Mouse (Mus musculus) forebrain, embryonic 15.5 days (tissue): ENCODE measurements around the gene Macrod2. TPM values are rescaled to one million over a fixed set of nuclear protein-coding genes. Genes with fewer than 3 reads are reported as not detected.

Experiments used
- ATAC-seq: fragments of 200-750 bp; cut with Nextera tagmentation; replicated peaks from 2 replicates; pipeline ENCODE4 v1.8.0; 2017; ENCODE audit warnings: mild to moderate bottlenecking, moderate TSS enrichment, moderate library complexity
- H3K27ac ChIP-seq: fragments of 300-500 bp; sonication (generic); replicated peaks from 2 replicates; pipeline ENCODE4 v1.5.1; 2015; ENCODE audit warnings: mild to moderate bottlenecking, inconsistent platforms
- H3K27me3 ChIP-seq: fragments of 300-500 bp; sonication (generic); 2 replicates; pipeline ENCODE4 v1.6.1; 2015; ENCODE audit warnings: inconsistent platforms
- H3K36me3 ChIP-seq: fragments of 300-500 bp; sonication (generic); 2 replicates; pipeline ENCODE4 v1.6.1; 2015; ENCODE audit warnings: mild to moderate bottlenecking, inconsistent platforms
- H3K4me1 ChIP-seq: fragments of 300-500 bp; sonication (generic); 2 replicates; pipeline ENCODE4 v1.6.1; 2015; ENCODE audit warnings: inconsistent platforms
- H3K4me2 ChIP-seq: fragments of 300-500 bp; sonication (generic); replicated peaks from 2 replicates; pipeline ENCODE4 v1.6.1; 2015; ENCODE audit warnings: mild to moderate bottlenecking, inconsistent platforms
- H3K4me3 ChIP-seq: fragments of 300-500 bp; sonication (generic); 2 replicates; pipeline ENCODE4 v1.5.1; 2015; ENCODE audit warnings: mild to moderate bottlenecking, inconsistent platforms
- H3K9ac ChIP-seq: fragments of 300-500 bp; sonication (generic); replicated peaks from 2 replicates; pipeline ENCODE4 v1.6.1; 2015; ENCODE audit warnings: mild to moderate bottlenecking, inconsistent platforms
- H3K9me3 ChIP-seq: fragments of 300-500 bp; sonication (generic); 2 replicates; pipeline ENCODE4 v1.6.1; 2016; ENCODE audit warnings: inconsistent platforms
- WGBS: fragments of 180-500 bp; shearing (Covaris S2); methylation state at CpG from one replicate; pipeline ENCODE4 v1.1.7; 2015; ENCODE audit warnings: mixed read lengths; 5-methylcytosine and 5-hydroxymethylcytosine counted together
- polyA plus RNA-seq: library from polyadenylated mRNA; unstranded; fragments of >200 nt; fragmentation: Nextera tagmentation; extraction: Ambion mirVana; gene quantifications from 2 replicates; pipeline ENCODE4 v1.2.1, GENCODE M21; 2015

Gene Macrod2
- polyA plus RNA-seq, 1 experiment from 2014 or later, result 93.1 TPM

DNA sequence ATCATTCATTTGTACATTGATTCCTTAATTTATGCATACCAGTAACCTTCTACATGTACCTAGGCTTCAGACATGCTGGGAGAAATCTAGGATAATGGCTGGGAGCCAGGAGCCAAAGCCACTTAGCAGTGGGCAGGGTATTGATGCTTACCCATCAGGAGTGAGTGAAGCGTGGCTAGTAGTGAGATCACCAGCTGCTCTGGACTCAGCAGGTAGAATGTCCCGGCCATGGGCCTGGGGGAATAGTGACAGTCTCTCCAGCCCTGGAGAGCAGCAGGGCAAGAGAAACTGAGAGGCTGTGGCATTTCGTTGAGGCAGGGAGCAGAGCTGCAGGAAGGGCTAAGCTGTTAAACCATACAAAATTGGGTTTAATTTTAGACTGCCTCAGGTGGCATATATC is 435.0 kb downstream of the Macrod2 start:
- Histone ChIP-seq H3K9me3 (no peaks in the 10 kb centered on the region), H3K36me3 (no peaks in the 10 kb centered on the region), H3K27ac (no peak overlapping the region), H3K4me3 (no peak overlapping the region), H3K27me3 (no peaks in the 10 kb centered on the region), H3K4me2 (no peak overlapping the region), H3K4me1 (no peaks in the 10 kb centered on the region), H3K9ac (no peak overlapping the region)
- 51% methylated on average over 3 of the region's 3 CpGs for WGBS
- no peak for ATAC-seq

DNA sequence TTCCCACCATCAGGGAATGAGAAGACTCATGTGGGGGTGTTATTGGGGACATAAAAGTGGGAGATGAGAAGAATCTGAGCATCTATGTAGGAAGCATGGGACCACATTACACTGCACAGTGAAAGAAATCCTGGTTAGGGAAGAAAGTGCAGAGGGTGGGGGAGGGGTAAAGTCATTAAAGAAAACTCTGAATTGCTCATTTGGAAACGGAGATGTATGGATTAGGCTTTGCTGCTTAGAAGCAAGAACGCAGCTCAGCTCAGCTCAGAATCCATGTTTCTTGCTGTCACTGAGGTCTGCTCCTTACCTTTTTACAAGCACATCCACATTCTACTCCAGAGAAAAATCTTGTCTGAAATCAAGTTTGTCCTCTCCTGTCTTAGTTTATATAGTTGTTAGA is 444.3 kb downstream of the Macrod2 start:
- Histone ChIP-seq H3K4me3 (no peak overlapping the region), H3K4me2 (0 out of 2 replicates have a peak overlapping the region, but pooled peaks have one; percentile 9), H3K9ac (no peak overlapping the region), H3K9me3 (no peaks in the 10 kb centered on the region), H3K27me3 (no peaks in the 10 kb centered on the region), H3K27ac (no peak overlapping the region), H3K36me3 (no peaks in the 10 kb centered on the region), H3K4me1 (peaks cover 16% of the 10 kb centered on the region)
- WGBS, result 2% methylated on average over 2 of the region's 2 CpGs
- ATAC-seq, result 0 out of 2 replicates have a peak, but pooled peaks have one; percentile 11

DNA sequence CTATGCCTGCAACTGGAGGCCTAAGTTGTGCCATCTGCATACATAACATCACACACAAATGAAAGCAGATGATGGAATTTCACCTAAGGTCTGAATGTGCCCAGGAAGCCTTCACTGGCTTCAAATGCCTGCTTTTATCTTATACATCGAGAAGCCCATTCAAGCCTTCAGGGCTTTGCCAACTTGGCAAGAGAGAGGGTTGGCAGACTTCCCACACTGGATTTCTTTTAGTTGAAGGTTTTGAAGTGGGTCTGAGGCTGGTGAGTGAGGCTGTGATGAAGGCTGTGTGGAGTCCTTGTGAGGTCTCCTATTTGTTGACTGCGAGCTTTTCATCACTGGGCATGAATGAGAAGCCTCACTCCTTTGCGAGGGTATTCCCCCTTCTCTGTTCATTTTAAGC is 444.8 kb downstream of the Macrod2 start:
- H3K4me1 ChIP-seq, result peaks cover 16% of the 10 kb centered on the region
- 3% methylated on average over 3 of the region's 3 CpGs for WGBS
- H3K9me3 ChIP-seq, result no peaks in the 10 kb centered on the region
- ATAC-seq, result peak; percentile 95
- 0 out of 2 replicates have a peak overlapping the region, but pooled peaks have one; percentile 9 for H3K4me2 ChIP-seq
- H3K27ac ChIP-seq, result no peak overlapping the region
- no peaks in the 10 kb centered on the region for H3K27me3 ChIP-seq
- H3K9ac ChIP-seq, result no peak overlapping the region
- no peaks in the 10 kb centered on the region for H3K36me3 ChIP-seq
- no peak overlapping the region for H3K4me3 ChIP-seq

DNA sequence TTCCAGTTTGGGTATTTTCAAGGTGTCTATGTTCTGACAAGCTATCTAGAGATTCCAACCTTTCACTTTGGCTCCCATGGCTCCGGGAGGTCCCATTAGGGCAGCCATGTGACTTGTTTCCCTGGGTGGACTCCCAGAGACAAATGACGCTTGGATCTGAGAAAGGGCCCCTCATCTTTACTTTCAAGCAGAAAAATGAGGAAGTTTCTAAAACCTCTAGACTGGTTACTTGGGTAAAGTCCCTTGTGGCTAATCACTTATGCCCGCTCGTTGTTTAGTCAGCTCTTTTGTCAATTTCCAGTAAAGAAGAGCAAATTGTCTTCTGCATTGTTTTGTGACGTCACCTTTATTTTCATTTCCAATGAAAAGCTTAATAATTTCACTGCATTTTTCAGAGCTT is 448.9 kb downstream of the Macrod2 start:
- Histone ChIP-seq H3K9ac (no peak overlapping the region), H3K27ac (no peak overlapping the region), H3K27me3 (no peaks in the 10 kb centered on the region), H3K9me3 (no peaks in the 10 kb centered on the region), H3K4me3 (no peak overlapping the region), H3K4me1 (peaks cover 16% of the 10 kb centered on the region), H3K4me2 (no peak overlapping the region), H3K36me3 (no peaks in the 10 kb centered on the region)
- ATAC-seq, result no peak
- WGBS, result 81% methylated on average over 5 of the region's 5 CpGs

DNA sequence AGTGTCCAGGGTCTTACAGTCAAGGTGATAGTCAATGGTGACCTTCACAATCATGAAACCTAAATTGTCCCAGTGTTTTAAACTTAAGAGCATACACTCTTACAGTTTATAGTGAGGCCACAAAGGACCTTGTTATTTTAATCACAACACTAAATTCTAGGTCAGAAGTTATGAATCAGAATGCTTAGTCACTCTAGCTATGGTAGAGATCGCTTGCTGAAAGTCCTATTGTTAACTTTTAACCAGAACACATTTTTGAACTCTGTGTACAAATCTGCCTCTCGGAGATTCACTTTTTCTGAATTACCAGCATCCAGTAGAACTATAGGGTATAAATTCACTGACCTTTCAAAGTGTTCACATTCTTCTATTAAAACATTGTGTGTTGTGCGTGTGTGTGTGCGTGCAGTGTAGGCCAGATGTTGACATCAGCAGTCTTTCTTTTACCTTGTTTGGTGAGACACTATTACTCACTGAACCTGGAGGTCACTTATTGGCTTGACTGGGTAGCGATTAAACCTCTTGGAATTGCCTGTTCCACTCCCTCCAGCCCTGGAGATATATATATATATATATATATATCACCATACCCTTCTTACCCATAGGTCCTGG is 452.8 kb downstream of the Macrod2 start:
- no peak overlapping the region for H3K4me3 ChIP-seq
- H3K4me2 ChIP-seq, result no peak overlapping the region
- no peaks in the 10 kb centered on the region for H3K36me3 ChIP-seq
- no peaks in the 10 kb centered on the region for H3K4me1 ChIP-seq
- H3K27me3 ChIP-seq, result no peaks in the 10 kb centered on the region
- 94% methylated on average over 5 of the region's 5 CpGs for WGBS
- H3K9me3 ChIP-seq, result no peaks in the 10 kb centered on the region
- ATAC-seq, result no peak
- H3K9ac ChIP-seq, result no peak overlapping the region
- H3K27ac ChIP-seq, result no peak overlapping the region

DNA sequence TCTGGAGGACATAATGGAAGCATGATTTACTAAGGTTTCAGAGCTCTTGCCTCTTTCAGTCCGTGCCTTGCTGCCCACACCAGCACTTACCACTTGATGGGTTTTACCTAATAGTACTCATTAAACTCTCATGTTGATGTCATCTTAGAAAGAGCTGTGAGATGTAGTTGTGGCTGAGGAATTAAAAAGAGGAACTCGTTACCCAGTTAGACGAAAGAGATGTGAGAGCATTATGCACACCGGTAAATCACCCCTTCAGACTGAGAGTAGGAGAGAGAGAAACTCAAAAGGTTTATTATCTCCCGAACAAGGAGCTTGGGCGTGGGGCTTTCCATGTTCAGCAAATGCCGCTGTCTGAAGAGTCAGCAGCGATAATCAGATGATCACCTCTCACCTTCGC is 458.4 kb downstream of the Macrod2 start:
- H3K4me3 ChIP-seq, result no peak overlapping the region
- no peak for ATAC-seq
- no peaks in the 10 kb centered on the region for H3K4me1 ChIP-seq
- H3K9ac ChIP-seq, result no peak overlapping the region
- no peaks in the 10 kb centered on the region for H3K36me3 ChIP-seq
- H3K9me3 ChIP-seq, result no peaks in the 10 kb centered on the region
- H3K27me3 ChIP-seq, result no peaks in the 10 kb centered on the region
- no peak overlapping the region for H3K4me2 ChIP-seq
- H3K27ac ChIP-seq, result no peak overlapping the region
- WGBS, result 51% methylated on average over 9 of the region's 9 CpGs

DNA sequence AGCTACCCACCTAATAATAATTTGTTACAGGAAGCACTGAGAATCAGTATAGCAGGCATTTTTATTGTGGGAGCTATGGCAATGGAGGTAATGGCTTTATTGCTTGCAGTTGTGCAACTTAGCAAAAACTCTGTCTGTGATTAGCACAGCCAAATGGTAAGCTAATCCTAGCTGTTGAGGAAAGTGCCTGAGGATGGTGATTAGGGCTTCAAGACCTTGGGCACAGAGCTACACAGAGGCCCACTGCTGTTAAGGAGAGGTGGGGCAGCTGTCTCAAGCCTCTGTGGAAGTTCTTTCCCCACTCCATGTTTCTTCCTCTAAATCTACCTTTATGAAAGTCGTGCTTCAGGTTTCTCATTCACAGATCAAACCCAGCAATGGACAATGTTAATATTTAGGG is 466.2 kb downstream of the Macrod2 start:
- Histone ChIP-seq H3K9me3 (no peaks in the 10 kb centered on the region), H3K9ac (no peak overlapping the region), H3K27me3 (no peaks in the 10 kb centered on the region), H3K4me1 (no peaks in the 10 kb centered on the region), H3K4me3 (no peak overlapping the region), H3K27ac (no peak overlapping the region), H3K36me3 (no peaks in the 10 kb centered on the region), H3K4me2 (no peak overlapping the region)
- no peak for ATAC-seq
- WGBS, result 84% methylated on average over 1 of the region's 1 CpGs

DNA sequence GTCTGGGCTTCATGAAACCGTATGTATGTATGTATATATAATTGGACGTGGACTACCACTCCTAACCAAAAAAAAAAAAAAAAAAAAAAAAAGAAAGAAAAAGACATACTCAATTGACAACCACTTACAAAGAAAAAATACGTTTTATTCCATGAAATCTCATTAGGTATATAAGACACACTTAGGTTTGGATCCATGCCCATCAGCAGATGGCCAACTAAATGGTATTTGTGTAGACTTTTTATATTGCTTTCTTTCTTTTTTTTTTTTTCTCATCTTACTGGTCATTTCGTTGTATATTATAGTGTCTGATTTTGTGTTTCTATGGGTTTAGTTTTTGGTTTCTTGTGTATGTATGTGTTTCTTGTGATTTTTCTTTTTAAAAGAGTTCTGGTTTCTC is 467.6 kb downstream of the Macrod2 start:
- Histone ChIP-seq H3K27ac (no peak overlapping the region), H3K27me3 (no peaks in the 10 kb centered on the region), H3K4me2 (no peak overlapping the region), H3K4me1 (no peaks in the 10 kb centered on the region), H3K4me3 (no peak overlapping the region), H3K9me3 (no peaks in the 10 kb centered on the region), H3K9ac (no peak overlapping the region), H3K36me3 (no peaks in the 10 kb centered on the region)
- ATAC-seq, result no peak
- 68% methylated on average over 4 of the region's 4 CpGs for WGBS

DNA sequence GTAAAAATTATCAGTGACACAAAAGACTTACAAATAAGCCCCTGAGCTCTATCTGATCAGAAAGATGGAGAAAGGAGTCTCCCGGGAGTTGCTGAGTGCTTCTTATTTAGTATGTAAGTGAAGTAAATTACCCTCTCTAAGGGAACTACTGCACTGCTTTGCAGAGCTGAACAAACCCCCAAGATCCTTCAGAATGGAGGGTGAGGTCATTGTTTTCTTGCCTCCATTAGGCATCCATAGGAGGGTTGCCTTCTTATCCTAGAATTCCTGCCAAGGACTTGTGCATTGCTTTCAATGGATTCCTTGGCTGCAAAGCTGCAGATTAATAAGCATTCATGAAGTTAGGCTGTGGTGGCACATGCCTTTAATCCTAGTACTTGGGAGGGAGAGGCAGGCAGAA is 470.5 kb downstream of the Macrod2 start:
- 36% methylated on average over 1 of the region's 1 CpGs for WGBS
- Histone ChIP-seq H3K27me3 (no peaks in the 10 kb centered on the region), H3K4me2 (no peak overlapping the region), H3K4me1 (no peaks in the 10 kb centered on the region), H3K4me3 (no peak overlapping the region), H3K9ac (no peak overlapping the region), H3K36me3 (no peaks in the 10 kb centered on the region), H3K27ac (no peak overlapping the region), H3K9me3 (no peaks in the 10 kb centered on the region)
- ATAC-seq, result 0 out of 2 replicates have a peak, but pooled peaks have one; percentile 35

DNA sequence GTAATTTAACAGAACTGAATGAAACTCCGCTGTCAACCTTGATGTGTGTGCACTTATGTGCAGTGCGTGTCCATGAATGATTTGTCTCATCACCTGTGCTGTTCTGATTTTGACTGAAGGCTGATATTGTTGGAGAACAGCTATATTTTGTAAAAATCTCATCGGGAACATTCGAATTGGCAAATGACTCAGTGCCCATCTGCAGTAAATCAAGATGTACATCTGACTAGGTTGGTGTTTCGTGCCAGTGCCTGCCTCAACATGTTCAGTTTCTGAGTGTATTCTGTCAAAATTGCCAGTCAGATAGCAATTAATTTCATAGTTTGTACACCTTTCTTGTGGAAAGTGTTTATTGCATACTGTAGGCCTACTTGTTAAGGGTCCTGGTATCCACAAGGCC is 472.0 kb downstream of the Macrod2 start:
- WGBS, result 66% methylated on average over 5 of the region's 5 CpGs
- no peak for ATAC-seq
- no peak overlapping the region for H3K4me3 ChIP-seq
- H3K4me1 ChIP-seq, result no peaks in the 10 kb centered on the region
- H3K27me3 ChIP-seq, result no peaks in the 10 kb centered on the region
- no peaks in the 10 kb centered on the region for H3K9me3 ChIP-seq
- H3K9ac ChIP-seq, result no peak overlapping the region
- no peak overlapping the region for H3K4me2 ChIP-seq
- H3K27ac ChIP-seq, result no peak overlapping the region
- no peaks in the 10 kb centered on the region for H3K36me3 ChIP-seq

DNA sequence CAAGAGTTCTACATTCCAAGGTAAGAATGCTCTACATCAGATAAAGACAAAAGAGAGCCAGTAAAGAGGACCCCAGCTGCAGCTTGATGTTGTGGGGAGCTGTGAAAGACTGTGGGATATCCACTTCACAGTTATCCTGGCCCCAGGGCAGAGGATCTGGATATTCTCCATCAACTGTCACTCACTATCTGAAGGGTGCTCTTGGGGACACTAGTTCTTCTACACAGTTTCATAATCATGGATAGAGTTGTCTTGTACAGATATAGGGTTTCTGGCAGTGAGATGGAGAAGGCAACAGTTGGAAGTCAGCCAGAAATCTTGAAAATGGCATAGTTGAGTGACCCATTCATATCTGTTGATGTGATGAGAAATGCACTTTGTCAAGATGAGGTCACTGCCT is 490.1 kb downstream of the Macrod2 start:
- no peak overlapping the region for H3K9ac ChIP-seq
- no peak for ATAC-seq
- H3K4me1 ChIP-seq, result no peaks in the 10 kb centered on the region
- H3K4me2 ChIP-seq, result no peak overlapping the region
- H3K4me3 ChIP-seq, result no peak overlapping the region
- H3K9me3 ChIP-seq, result no peaks in the 10 kb centered on the region
- H3K27ac ChIP-seq, result no peak overlapping the region
- no peaks in the 10 kb centered on the region for H3K36me3 ChIP-seq
- no peaks in the 10 kb centered on the region for H3K27me3 ChIP-seq

DNA sequence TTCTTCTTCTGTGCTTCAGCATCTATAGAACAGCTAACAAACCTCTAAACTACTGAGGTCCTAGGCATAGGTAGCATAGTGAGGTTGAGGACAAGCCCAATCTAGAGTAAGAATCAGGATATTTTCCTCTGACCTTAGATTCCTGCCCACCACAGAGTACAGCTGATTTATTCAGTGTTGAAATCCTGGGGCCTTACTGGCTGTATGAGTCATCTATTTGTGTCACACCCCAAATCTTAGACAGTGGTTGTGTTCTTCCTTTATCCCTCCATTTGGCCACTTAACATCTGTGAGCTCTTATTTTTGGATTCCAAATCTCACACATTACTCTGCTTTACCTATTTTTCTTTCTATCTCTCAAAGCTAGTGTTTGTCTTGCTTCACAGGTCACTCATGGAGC is 495.6 kb downstream of the Macrod2 start:
- no peak overlapping the region for H3K9ac ChIP-seq
- no peak for ATAC-seq
- no peak overlapping the region for H3K27ac ChIP-seq
- H3K4me3 ChIP-seq, result no peak overlapping the region
- H3K9me3 ChIP-seq, result no peaks in the 10 kb centered on the region
- no peak overlapping the region for H3K4me2 ChIP-seq
- H3K27me3 ChIP-seq, result no peaks in the 10 kb centered on the region
- H3K4me1 ChIP-seq, result no peaks in the 10 kb centered on the region
- H3K36me3 ChIP-seq, result no peaks in the 10 kb centered on the region

DNA sequence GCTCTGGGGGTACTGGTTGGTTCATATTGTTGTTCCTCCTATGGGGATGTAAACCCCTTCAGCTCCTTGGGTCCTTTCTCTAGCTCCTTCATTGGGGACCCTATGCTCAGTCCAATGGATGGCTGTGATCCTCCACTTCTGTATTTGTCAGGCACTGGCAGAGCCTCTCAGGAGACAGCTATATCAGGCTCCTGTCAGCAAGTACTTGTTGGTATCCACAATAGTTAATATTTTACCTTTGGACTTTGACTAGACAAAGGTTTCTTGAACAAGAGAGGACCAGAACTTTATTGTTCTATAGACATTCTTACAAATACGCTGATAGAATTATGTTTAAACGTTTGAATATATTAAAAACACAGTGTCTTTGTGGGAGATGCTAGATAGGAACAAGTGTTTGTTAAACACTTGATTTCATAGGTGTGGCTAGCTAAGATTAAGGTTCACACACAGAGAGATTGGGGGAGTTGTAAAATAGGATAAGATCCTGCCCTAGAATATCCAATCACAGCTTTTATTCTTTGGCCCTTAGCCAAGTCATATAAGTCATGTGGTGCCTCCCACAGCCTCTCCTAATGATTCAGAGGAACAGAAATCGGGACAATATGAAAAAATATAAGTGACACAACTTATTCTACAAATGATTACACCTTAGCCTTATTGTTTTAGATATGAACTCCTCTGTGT is 501.4 kb downstream of the Macrod2 start:
- no peaks in the 10 kb centered on the region for H3K9me3 ChIP-seq
- H3K4me3 ChIP-seq, result no peak overlapping the region
- H3K9ac ChIP-seq, result no peak overlapping the region
- H3K36me3 ChIP-seq, result no peaks in the 10 kb centered on the region
- no peak for ATAC-seq
- 90% methylated on average over 3 of the region's 3 CpGs for WGBS
- no peak overlapping the region for H3K27ac ChIP-seq
- H3K27me3 ChIP-seq, result no peaks in the 10 kb centered on the region
- no peak overlapping the region for H3K4me2 ChIP-seq
- peaks cover 6% of the 10 kb centered on the region; the same call in 1 of the 2 replicates for H3K4me1 ChIP-seq
